Mouse (Mus musculus): ENCODE measurements around the gene St3gal3. TPM values are rescaled to one million over a fixed set of nuclear protein-coding genes. Genes with fewer than 3 reads are reported as not detected.
A peak's percentile ranks its signal among the peaks of the same experiment; 100 is the strongest.

The St3gal3 gene
- total and polyA plus RNA-seq, 2 experiments: 27.9 to 44.9 TPM

DNA sequence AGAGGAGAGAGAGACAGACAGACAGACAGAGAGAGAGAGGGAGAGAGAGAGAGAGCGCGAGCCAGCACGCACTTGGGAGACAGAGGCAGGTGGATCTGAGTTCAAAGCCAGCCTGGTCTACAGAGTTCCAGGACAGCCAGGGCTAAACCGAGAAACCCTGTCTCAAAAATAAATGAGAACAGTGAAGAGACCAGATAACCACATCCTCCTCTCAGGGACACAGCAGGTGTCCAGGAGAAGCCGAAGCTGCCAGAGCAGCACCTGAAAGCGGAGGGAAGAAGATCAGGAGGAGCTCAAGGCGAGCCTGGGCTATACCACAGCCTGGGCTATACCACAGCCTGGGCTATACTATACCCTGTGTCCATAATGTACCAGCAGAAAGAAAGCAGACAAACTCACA, 16.1 kb upstream of the St3gal3 start:
- Histone ChIP-seq H3K27ac (replicated peaks; ENCODE audit: insufficient read depth, low read depth, low read length) (no peak overlapping the region), H3K27me3 (ENCODE audit: control insufficient read depth, insufficient read depth, low read length) (no peaks in the 10 kb centered on the region), H3K79me2 (ENCODE audit: control insufficient read depth, insufficient read depth, low read length) (no peaks in the 10 kb centered on the region; the same call in 1 of the 2 replicates), H3K36me3 (ENCODE audit: control insufficient read depth, insufficient read depth, low read length) (peaks cover 36% of the 10 kb centered on the region), H3K9ac (ENCODE audit: low read depth, low read length) (no peak overlapping the region), H3K4me3 (ENCODE audit: insufficient read depth, low read depth, low read length) (no peak overlapping the region), H3K4me1 (ENCODE audit: control insufficient read depth, insufficient read depth, low read length) (no peaks in the 10 kb centered on the region)
- DNase-seq (ENCODE audit: extremely low read depth, low read depth, low spot score): no peak
- 96% methylated on average over 7 of the region's 7 CpGs for whole genome bisulfite sequencing
- TF ChIP-seq CTCF (IDR thresholded peaks at IDR 0.05; ENCODE audit: low read depth, low read length): no peak
- TF ChIP-seq POLR2A (IDR thresholded peaks at IDR 0.05; ENCODE audit: extremely low read depth, insufficient read depth, low read length): no peak

DNA sequence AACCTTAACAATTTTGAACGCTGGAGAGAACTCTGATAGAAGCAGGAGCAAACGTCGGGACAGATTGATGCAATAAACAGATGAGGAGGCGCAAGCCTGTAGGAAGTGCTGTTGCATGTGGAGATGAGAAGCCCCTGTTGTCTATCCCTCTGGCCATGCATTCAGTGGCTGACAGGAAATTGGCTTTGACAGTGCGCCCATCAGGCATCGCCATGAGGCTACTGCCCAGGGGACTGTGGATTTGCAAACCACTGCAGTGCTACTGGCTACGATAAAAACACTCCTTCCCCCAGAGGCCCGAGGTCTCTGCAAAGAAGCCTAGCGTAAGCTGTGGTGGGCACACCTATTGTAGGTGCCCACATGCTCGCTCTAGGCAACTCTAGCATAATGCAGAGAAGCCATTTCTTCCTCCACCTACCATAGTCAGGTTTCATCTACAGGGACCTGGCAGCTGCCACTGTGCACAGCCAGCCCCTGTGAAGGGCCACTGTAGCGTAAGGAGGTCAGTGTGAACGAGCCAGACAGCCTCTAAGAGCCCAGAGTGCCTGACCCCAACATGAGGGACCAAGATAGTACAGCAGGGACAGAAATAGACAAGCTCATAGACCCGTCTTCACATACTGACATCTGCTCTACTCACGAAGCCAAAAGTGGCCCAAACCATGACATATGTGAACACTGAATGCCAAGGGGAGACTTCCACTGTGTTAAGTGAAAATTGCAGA, 15.4 kb upstream of the St3gal3 start:
- H3K4me1 ChIP-seq (ENCODE audit: control insufficient read depth, insufficient read depth, low read length): peaks cover 2% of the 10 kb centered on the region; the same call in 1 of the 2 replicates

DNA sequence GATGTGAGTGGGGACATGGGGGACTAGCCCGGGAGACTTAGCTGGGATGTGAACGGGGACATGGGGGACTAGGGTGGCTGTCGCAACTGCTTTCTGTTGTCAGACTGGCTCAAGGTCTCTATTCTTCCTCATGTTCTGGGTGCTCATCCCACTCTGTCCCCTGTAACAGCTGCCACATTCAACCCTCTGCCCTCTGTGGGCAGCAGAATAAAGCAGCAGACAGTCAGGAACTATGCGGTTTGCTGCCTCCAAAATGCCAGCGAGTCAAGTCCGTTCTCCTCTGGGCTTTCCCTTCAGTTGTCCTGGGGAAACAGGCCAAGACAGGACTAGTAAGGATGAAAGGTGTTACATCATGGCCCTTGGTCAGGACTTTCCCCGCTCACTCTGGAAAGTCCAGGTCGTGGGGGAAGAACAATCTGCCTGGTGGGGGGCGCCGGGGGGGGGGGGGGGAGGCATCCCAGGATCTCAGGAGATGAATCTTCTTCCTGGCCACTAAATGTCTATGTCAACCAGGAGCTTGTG, 14.4 kb upstream of the St3gal3 start:
- Histone ChIP-seq H3K27me3 (ENCODE audit: control insufficient read depth, insufficient read depth, low read length) (no peaks in the 10 kb centered on the region), H3K4me1 (ENCODE audit: control insufficient read depth, insufficient read depth, low read length) (peaks cover 12% of the 10 kb centered on the region), H3K4me3 (ENCODE audit: insufficient read depth, low read depth, low read length) (no peak overlapping the region), H3K36me3 (ENCODE audit: control insufficient read depth, insufficient read depth, low read length) (peaks cover 40% of the 10 kb centered on the region; the same call in 1 of the 2 replicates), H3K9ac (ENCODE audit: low read depth, low read length) (no peak overlapping the region), H3K27ac (replicated peaks; ENCODE audit: insufficient read depth, low read depth, low read length) (no peak overlapping the region), H3K79me2 (ENCODE audit: control insufficient read depth, insufficient read depth, low read length) (no peaks in the 10 kb centered on the region)
- TF ChIP-seq POLR2A (IDR thresholded peaks at IDR 0.05; ENCODE audit: extremely low read depth, insufficient read depth, low read length): no peak
- no peak for TF ChIP-seq CTCF (IDR thresholded peaks at IDR 0.05; ENCODE audit: low read depth, low read length)
- WGBS: 79% methylated on average over 10 of the region's 10 CpGs
- DNase-seq (ENCODE audit: extremely low read depth, low read depth, low spot score): peak; percentile 59

More for the DNA sequence above, 15.4 kb upstream of the St3gal3 start:
- H3K79me2 ChIP-seq (ENCODE audit: control insufficient read depth, insufficient read depth, low read length): no peaks in the 10 kb centered on the region; the same call in 1 of the 2 replicates
- H3K27me3 ChIP-seq (ENCODE audit: control insufficient read depth, insufficient read depth, low read length): no peaks in the 10 kb centered on the region
- H3K27ac ChIP-seq (replicated peaks; ENCODE audit: insufficient read depth, low read depth, low read length): no peak overlapping the region
- H3K9ac ChIP-seq (ENCODE audit: low read depth, low read length): no peak overlapping the region
- no peak overlapping the region for H3K4me3 ChIP-seq (ENCODE audit: insufficient read depth, low read depth, low read length)
- TF ChIP-seq POLR2A (IDR thresholded peaks at IDR 0.05; ENCODE audit: extremely low read depth, insufficient read depth, low read length): no peak
- no peak for TF ChIP-seq CTCF (IDR thresholded peaks at IDR 0.05; ENCODE audit: low read depth, low read length)
- H3K36me3 ChIP-seq (ENCODE audit: control insufficient read depth, insufficient read depth, low read length): peaks cover 43% of the 10 kb centered on the region
- no peak for DNase-seq (ENCODE audit: extremely low read depth, low read depth, low spot score)
- 92% methylated on average over 14 of the region's 14 CpGs for WGBS

DNA sequence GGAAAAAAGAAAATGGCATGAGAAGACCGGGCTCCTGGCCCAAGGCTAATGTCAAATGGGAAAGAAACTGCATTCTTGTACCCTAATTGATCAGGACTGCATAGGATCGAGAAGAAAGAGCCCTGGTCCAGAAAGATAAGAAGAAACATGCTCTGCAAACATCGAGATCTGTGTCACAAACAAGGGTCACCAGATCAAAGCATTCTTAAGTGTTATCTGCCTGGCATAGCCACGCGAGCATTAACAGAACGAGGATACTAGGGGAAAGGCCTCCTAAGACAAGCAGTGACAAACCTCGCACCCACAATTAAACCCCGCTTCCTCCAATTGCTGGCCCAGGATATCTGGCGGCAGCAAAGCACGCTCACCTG, 13.6 kb upstream of the St3gal3 start:
- Histone ChIP-seq H3K9ac (ENCODE audit: low read depth, low read length) (no peak overlapping the region), H3K79me2 (ENCODE audit: control insufficient read depth, insufficient read depth, low read length) (no peaks in the 10 kb centered on the region), H3K4me1 (ENCODE audit: control insufficient read depth, insufficient read depth, low read length) (peaks cover 16% of the 10 kb centered on the region), H3K36me3 (ENCODE audit: control insufficient read depth, insufficient read depth, low read length) (peaks cover 40% of the 10 kb centered on the region; the same call in 1 of the 2 replicates), H3K4me3 (ENCODE audit: insufficient read depth, low read depth, low read length) (no peak overlapping the region), H3K27ac (replicated peaks; ENCODE audit: insufficient read depth, low read depth, low read length) (no peak overlapping the region), H3K27me3 (ENCODE audit: control insufficient read depth, insufficient read depth, low read length) (no peaks in the 10 kb centered on the region)
- no peak for TF ChIP-seq POLR2A (IDR thresholded peaks at IDR 0.05; ENCODE audit: extremely low read depth, insufficient read depth, low read length)
- TF ChIP-seq CTCF (IDR thresholded peaks at IDR 0.05; ENCODE audit: low read depth, low read length): no peak
- WGBS: 78% methylated on average over 10 of the region's 10 CpGs
- peak; percentile 67 for DNase-seq (ENCODE audit: extremely low read depth, low read depth, low spot score)

DNA sequence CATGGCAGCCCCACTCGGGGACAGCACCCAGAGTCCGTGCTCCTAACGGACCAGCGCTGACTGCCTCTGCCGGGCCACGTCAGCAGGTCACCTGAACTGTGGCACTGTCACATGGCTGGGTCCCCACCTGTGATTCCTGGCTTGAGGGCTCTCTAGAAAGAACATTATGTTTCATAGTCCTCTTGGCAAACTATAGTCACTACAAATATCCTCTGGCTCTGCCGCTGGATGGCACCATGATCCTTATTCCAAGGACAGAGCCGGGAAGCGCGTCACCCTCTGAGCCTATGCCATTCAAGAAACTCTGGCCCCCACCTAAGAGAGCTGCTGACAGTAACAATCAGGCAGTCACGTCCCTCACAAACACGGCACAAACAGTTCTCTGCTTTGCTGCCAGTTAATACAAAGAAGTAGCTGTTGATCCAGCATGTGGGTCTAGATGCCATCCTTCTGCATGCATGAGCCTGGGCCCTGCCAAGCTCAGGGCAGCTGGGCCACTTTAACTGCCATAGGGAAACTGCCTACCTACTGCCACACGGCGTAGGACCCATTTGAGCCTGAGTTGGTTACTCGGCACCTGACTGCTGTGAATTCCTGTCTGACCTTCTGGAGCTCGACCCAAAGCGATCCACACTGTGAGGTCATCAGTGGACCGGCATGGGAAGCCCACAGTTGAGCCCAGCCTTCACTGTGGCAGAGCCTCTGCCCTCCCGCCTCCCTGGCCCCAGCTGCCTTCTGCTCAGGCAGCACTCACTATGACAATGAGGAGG, 13.0 kb upstream of the St3gal3 start:
- TF ChIP-seq CTCF (IDR thresholded peaks at IDR 0.05; ENCODE audit: low read depth, low read length) (no peak), POLR2A (IDR thresholded peaks at IDR 0.05; ENCODE audit: extremely low read depth, insufficient read depth, low read length) (no peak)
- no peaks in the 10 kb centered on the region for H3K27me3 ChIP-seq (ENCODE audit: control insufficient read depth, insufficient read depth, low read length)
- H3K9ac ChIP-seq (ENCODE audit: low read depth, low read length): no peak overlapping the region
- no peak overlapping the region for H3K27ac ChIP-seq (replicated peaks; ENCODE audit: insufficient read depth, low read depth, low read length)
- WGBS: 88% methylated on average over 19 of the region's 19 CpGs
- peaks cover 16% of the 10 kb centered on the region for H3K4me1 ChIP-seq (ENCODE audit: control insufficient read depth, insufficient read depth, low read length)
- no peak overlapping the region for H3K4me3 ChIP-seq (ENCODE audit: insufficient read depth, low read depth, low read length)
- peaks cover 41% of the 10 kb centered on the region; the same call in 1 of the 2 replicates for H3K36me3 ChIP-seq (ENCODE audit: control insufficient read depth, insufficient read depth, low read length)
- peak; percentile 95 for DNase-seq (ENCODE audit: extremely low read depth, low read depth, low spot score)
- no peaks in the 10 kb centered on the region for H3K79me2 ChIP-seq (ENCODE audit: control insufficient read depth, insufficient read depth, low read length)

All from liver, adult 2 months (tissue).